Mouse (Mus musculus): Measurements from ENCODE around the gene Erc2. TPM values are rescaled to one million over a fixed set of nuclear protein-coding genes. Genes with fewer than 3 reads are reported as not detected.

Gene Erc2
- polyA plus RNA-seq, 1 experiment from 2014 or later = 33.9 TPM

DNA sequence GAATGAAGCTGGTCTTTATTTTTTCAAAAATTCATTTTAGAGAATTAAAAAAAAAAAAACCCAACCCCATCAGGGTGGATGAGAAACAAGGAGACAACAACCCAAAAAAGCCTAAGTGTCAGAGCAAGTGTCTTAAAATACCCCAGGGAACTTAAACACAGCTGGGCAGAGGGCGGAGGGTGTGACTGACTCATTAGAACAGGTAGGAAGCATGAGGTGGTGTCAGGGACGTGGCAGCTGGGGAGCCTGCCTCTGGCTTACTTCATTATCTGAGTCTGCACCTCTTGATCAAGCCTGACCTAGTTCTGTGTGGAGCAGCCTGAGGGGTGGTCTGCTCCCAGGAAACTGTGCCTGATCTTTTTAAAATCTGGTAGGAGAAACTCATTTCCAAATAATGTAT, 20.8 kb downstream of the Erc2 start:
- DNase-seq (ENCODE audit: low spot score) = no peak
- no peaks in the 10 kb centered on the region for H3K36me3 ChIP-seq (ENCODE audit: control insufficient read depth, insufficient read depth, low read length)
- no peak overlapping the region for H3K4me3 ChIP-seq (ENCODE audit: low read depth, low read length)
- WGBS = 65% methylated on average over 2 of the region's 2 CpGs
- no peak overlapping the region for H3K4me2 ChIP-seq (replicated peaks; ENCODE audit: low read depth, low read length)
- no peaks in the 10 kb centered on the region for H3K9me3 ChIP-seq (ENCODE audit: control insufficient read depth, low read length)
- H3K9ac ChIP-seq (ENCODE audit: low read depth, low read length) = no peak overlapping the region
- no peak for ATAC-seq (ENCODE audit: low FRiP score)
- H3K27ac ChIP-seq (ENCODE audit: low read depth, low read length) = no peak overlapping the region
- no peaks in the 10 kb centered on the region for H3K27me3 ChIP-seq (ENCODE audit: control insufficient read depth, insufficient read depth, low read length)
- H3K4me1 ChIP-seq (replicated peaks; ENCODE audit: control insufficient read depth, insufficient read depth, low read length) = no peaks in the 10 kb centered on the region

DNA sequence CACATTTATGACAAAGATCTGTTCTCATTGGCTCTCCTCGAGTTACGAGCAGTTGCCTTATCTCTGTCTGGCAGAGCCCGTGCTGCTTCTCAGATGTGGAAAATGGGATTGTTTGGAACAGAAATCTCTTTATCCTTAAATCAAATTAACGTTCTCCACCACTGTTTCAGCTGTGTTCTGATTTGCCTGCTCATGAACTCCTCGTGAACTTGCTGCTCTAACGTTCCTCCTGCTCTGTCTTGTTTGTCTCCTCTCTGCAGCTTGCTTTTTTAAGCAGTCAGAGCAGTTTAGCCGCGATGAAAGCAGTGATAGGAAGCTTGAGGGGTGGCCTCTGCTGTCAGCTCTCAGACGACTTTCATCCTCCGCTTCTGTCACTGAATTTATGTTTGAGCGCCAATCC, 32.4 kb downstream of the Erc2 start:
- no peak for DNase-seq (ENCODE audit: low spot score)

DNA sequence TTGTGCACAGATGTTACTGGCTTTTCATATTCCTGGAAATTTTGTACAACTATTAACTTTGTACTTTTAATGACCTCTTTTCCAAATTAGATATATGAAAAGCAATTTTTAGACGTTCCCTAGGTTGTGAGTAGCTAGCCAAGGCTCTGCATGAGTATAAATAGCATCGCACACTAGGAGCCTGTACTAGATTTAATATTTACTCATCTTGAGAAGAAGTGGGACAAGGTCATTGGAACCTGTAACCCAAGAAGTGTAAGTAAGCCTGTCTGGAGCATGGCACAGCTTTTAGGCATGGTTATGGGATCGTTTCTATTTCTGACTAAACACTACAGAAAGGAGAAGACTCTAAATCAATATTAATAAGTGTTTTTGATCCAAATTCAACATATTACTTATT, 36.4 kb downstream of the Erc2 start:
- Histone ChIP-seq H3K27me3 (ENCODE audit: control insufficient read depth, insufficient read depth, low read length) (no peaks in the 10 kb centered on the region), H3K36me3 (ENCODE audit: control insufficient read depth, insufficient read depth, low read length) (no peaks in the 10 kb centered on the region), H3K4me3 (ENCODE audit: low read depth, low read length) (no peak overlapping the region), H3K4me2 (replicated peaks; ENCODE audit: low read depth, low read length) (no peak overlapping the region), H3K4me1 (replicated peaks; ENCODE audit: control insufficient read depth, insufficient read depth, low read length) (no peaks in the 10 kb centered on the region), H3K27ac (ENCODE audit: low read depth, low read length) (no peak overlapping the region), H3K9ac (ENCODE audit: low read depth, low read length) (no peak overlapping the region), H3K9me3 (ENCODE audit: control insufficient read depth, low read length) (no peaks in the 10 kb centered on the region)
- WGBS = 89% methylated on average over 3 of the region's 3 CpGs
- no peak for DNase-seq (ENCODE audit: low spot score)
- ATAC-seq (ENCODE audit: low FRiP score) = no peak

More for the DNA sequence above, 32.4 kb downstream of the Erc2 start:
- no peaks in the 10 kb centered on the region for H3K4me1 ChIP-seq (replicated peaks; ENCODE audit: control insufficient read depth, insufficient read depth, low read length)
- no peak overlapping the region for H3K9ac ChIP-seq (ENCODE audit: low read depth, low read length)
- ATAC-seq (ENCODE audit: low FRiP score) = no peak
- H3K4me3 ChIP-seq (ENCODE audit: low read depth, low read length) = no peak overlapping the region
- H3K27me3 ChIP-seq (ENCODE audit: control insufficient read depth, insufficient read depth, low read length) = no peaks in the 10 kb centered on the region
- no peaks in the 10 kb centered on the region for H3K9me3 ChIP-seq (ENCODE audit: control insufficient read depth, low read length)
- no peak overlapping the region for H3K27ac ChIP-seq (ENCODE audit: low read depth, low read length)
- no peak overlapping the region for H3K4me2 ChIP-seq (replicated peaks; ENCODE audit: low read depth, low read length)
- no peaks in the 10 kb centered on the region for H3K36me3 ChIP-seq (ENCODE audit: control insufficient read depth, insufficient read depth, low read length)
- WGBS = 66% methylated on average over 11 of the region's 11 CpGs

DNA sequence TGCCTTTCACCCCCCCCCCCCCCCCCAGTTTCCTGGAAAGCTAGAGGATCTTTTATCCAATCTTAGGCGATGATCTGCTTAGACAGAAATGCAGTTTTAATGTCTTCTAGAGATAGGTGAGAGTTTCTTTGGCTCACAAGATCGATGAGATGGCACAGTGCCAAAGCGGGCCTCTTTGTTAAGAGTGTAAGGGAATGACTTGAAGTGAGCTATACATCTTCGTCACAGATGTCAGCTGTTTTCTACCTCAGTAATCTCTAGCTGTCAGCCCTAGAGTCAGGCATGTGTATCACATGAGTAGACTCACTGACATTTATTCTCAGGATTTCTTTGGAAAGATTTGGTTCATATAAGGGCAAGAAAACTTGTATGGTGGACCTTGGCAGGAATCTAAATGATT, 39.2 kb downstream of the Erc2 start:
- no peak overlapping the region for H3K9ac ChIP-seq (ENCODE audit: low read depth, low read length)
- H3K9me3 ChIP-seq (ENCODE audit: control insufficient read depth, low read length) = no peaks in the 10 kb centered on the region
- ATAC-seq (ENCODE audit: low FRiP score) = no peak
- no peaks in the 10 kb centered on the region for H3K27me3 ChIP-seq (ENCODE audit: control insufficient read depth, insufficient read depth, low read length)
- no peak overlapping the region for H3K27ac ChIP-seq (ENCODE audit: low read depth, low read length)
- peak; percentile 34 for DNase-seq (ENCODE audit: low spot score)
- H3K36me3 ChIP-seq (ENCODE audit: control insufficient read depth, insufficient read depth, low read length) = no peaks in the 10 kb centered on the region
- 65% methylated on average over 4 of the region's 4 CpGs for WGBS
- H3K4me2 ChIP-seq (replicated peaks; ENCODE audit: low read depth, low read length) = no peak overlapping the region
- no peak overlapping the region for H3K4me3 ChIP-seq (ENCODE audit: low read depth, low read length)
- H3K4me1 ChIP-seq (replicated peaks; ENCODE audit: control insufficient read depth, insufficient read depth, low read length) = no peaks in the 10 kb centered on the region

DNA sequence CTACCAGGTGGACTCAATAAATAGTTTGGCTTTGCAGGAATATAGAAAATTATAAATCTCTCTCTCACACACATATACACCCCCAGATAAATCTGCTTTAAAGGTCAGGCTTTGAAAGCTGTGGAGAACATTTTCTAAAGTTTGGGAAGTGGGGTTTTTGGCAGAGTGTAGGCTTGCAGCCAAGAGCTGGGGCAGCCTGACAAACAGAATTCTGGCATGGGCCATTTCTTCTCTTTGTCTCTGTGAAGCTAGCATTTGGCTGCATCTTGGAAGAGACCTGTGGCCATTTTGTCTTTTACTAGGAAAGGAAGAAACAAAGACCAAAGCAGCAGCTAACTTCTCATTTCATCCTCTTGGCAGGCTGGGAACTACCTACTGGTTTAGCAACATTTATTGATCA, 40.0 kb downstream of the Erc2 start:
- DNase-seq (ENCODE audit: low spot score) (no peak), ATAC-seq (ENCODE audit: low FRiP score) (no peak)
- Histone ChIP-seq H3K9ac (ENCODE audit: low read depth, low read length) (no peak overlapping the region), H3K36me3 (ENCODE audit: control insufficient read depth, insufficient read depth, low read length) (no peaks in the 10 kb centered on the region), H3K27ac (ENCODE audit: low read depth, low read length) (no peak overlapping the region), H3K4me1 (replicated peaks; ENCODE audit: control insufficient read depth, insufficient read depth, low read length) (no peaks in the 10 kb centered on the region), H3K4me2 (replicated peaks; ENCODE audit: low read depth, low read length) (no peak overlapping the region), H3K4me3 (ENCODE audit: low read depth, low read length) (no peak overlapping the region), H3K27me3 (ENCODE audit: control insufficient read depth, insufficient read depth, low read length) (no peaks in the 10 kb centered on the region), H3K9me3 (ENCODE audit: control insufficient read depth, low read length) (no peaks in the 10 kb centered on the region)

DNA sequence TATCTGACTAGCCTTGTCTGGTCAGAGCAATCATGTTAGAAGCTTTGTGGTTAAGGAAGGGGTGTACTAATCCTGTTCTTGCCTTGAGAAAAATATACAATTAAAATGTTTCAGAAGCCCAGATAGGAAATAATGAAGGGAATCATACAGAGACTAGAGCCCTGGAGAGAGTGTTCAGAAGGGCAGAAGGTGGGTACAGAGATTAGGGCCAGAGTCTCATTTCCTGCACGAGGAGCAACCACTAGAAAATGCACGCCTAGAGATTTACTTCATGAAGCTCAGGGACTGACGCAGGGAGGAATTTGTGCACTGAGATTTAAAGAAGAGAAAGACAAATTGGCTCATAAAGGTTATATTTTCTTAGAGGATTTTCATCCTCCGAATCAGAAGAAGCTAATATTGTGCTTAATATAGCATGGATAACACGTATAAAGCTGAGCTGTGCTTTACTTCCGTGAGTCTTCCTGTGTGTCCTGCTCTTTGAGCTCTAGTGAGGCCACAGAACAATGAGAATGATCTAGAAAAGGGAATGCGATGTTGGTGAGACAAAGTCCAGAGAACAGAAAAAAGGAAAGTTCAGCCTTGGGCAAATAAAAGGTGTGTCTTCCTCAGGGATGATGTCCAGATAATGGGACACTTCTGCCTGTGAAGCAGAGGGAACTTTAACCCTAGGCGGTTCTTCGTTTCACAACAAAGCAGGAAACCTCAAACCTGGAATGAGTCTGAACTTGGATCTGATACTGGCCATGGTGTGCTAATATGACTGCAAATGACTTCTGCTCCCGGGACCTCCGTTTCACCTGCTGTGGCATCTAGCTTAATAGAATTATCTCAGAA, 45.0 kb downstream of the Erc2 start:
- no peak overlapping the region for H3K27ac ChIP-seq (ENCODE audit: low read depth, low read length)
- H3K9me3 ChIP-seq (ENCODE audit: control insufficient read depth, low read length) = no peaks in the 10 kb centered on the region
- H3K27me3 ChIP-seq (ENCODE audit: control insufficient read depth, insufficient read depth, low read length) = no peaks in the 10 kb centered on the region
- ATAC-seq (ENCODE audit: low FRiP score) = no peak
- H3K4me3 ChIP-seq (ENCODE audit: low read depth, low read length) = no peak overlapping the region
- H3K4me2 ChIP-seq (replicated peaks; ENCODE audit: low read depth, low read length) = no peak overlapping the region
- DNase-seq (ENCODE audit: low spot score) = no peak
- no peaks in the 10 kb centered on the region for H3K36me3 ChIP-seq (ENCODE audit: control insufficient read depth, insufficient read depth, low read length)
- no peak overlapping the region for H3K9ac ChIP-seq (ENCODE audit: low read depth, low read length)
- H3K4me1 ChIP-seq (replicated peaks; ENCODE audit: control insufficient read depth, insufficient read depth, low read length) = no peaks in the 10 kb centered on the region
- WGBS = 87% methylated on average over 11 of the region's 11 CpGs

DNA sequence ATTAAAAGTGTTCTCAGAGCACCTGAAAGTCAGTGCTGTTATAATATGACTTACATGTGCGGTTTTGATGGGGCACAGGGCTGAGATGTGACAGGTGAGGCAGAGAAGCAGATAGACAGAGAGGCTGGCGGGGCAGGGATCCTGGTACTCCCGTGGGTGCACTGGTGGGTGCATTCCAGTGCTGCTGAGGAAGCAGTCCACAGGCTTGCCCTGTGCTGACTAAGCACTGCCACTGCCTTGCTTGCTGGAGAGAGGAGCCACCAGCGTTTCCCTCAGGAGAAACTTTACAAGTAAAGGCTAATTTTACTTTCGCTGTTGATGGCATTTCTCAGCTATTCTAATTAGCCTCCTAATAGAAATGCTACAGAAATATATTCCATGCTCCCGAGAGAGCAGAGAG, 45.9 kb downstream of the Erc2 start:
- H3K27ac ChIP-seq (ENCODE audit: low read depth, low read length) = no peak overlapping the region
- no peak overlapping the region for H3K4me2 ChIP-seq (replicated peaks; ENCODE audit: low read depth, low read length)
- DNase-seq (ENCODE audit: low spot score) = no peak
- ATAC-seq (ENCODE audit: low FRiP score) = no peak
- H3K9me3 ChIP-seq (ENCODE audit: control insufficient read depth, low read length) = no peaks in the 10 kb centered on the region
- H3K36me3 ChIP-seq (ENCODE audit: control insufficient read depth, insufficient read depth, low read length) = no peaks in the 10 kb centered on the region
- no peak overlapping the region for H3K4me3 ChIP-seq (ENCODE audit: low read depth, low read length)
- no peaks in the 10 kb centered on the region for H3K4me1 ChIP-seq (replicated peaks; ENCODE audit: control insufficient read depth, insufficient read depth, low read length)
- no peak overlapping the region for H3K9ac ChIP-seq (ENCODE audit: low read depth, low read length)
- H3K27me3 ChIP-seq (ENCODE audit: control insufficient read depth, insufficient read depth, low read length) = no peaks in the 10 kb centered on the region
- 74% methylated on average over 6 of the region's 6 CpGs for WGBS

DNA sequence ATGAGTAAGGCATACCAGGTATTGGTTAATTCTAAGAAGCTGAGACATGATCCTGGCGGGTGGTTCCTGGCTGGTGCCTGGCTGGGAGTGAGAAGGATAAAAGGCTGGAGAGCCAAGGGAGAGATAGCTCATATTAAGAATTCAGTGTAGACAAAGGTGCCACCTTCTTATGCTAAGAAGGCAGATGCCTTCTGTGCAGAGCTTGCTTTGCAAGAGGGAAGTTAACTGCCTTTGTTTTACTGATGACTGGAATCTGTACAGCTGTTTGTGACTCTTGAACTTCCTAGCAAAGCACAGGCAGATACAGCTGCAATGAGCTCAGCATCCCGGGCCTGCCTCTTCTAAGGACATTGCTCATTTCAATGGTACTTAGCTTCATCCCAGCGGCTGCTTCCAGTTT, 47.7 kb downstream of the Erc2 start:
- Histone ChIP-seq H3K4me1 (replicated peaks; ENCODE audit: control insufficient read depth, insufficient read depth, low read length) (no peaks in the 10 kb centered on the region), H3K4me2 (replicated peaks; ENCODE audit: low read depth, low read length) (no peak overlapping the region), H3K9ac (ENCODE audit: low read depth, low read length) (no peak overlapping the region), H3K9me3 (ENCODE audit: control insufficient read depth, low read length) (no peaks in the 10 kb centered on the region), H3K27ac (ENCODE audit: low read depth, low read length) (no peak overlapping the region), H3K36me3 (ENCODE audit: control insufficient read depth, insufficient read depth, low read length) (no peaks in the 10 kb centered on the region), H3K4me3 (ENCODE audit: low read depth, low read length) (no peak overlapping the region), H3K27me3 (ENCODE audit: control insufficient read depth, insufficient read depth, low read length) (no peaks in the 10 kb centered on the region)
- 79% methylated on average over 3 of the region's 3 CpGs for WGBS
- DNase-seq (ENCODE audit: low spot score) = no peak
- no peak for ATAC-seq (ENCODE audit: low FRiP score)

DNA sequence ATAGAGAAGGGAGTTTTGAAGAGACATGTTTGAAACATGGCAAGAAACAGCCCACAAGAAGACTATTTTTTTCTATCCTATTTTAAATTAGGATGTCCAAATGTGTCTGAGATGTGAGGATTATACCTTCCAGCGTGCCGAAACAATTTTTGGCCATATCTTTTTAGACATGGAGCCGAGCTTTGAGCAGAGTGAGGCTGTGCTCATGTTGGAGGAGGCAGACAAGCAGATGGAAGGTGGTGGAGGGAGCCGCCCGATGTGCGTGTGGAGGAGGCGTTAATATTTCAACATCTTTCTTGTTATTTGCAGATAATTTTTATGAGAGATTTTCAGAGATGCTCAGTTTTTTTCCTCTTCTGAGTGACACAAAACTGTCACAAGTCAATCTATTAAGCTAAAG, 50.5 kb downstream of the Erc2 start:
- ATAC-seq (ENCODE audit: low FRiP score) (no peak), DNase-seq (ENCODE audit: low spot score) (no peak)
- no peaks in the 10 kb centered on the region for H3K36me3 ChIP-seq (ENCODE audit: control insufficient read depth, insufficient read depth, low read length)
- no peak overlapping the region for H3K4me2 ChIP-seq (replicated peaks; ENCODE audit: low read depth, low read length)
- no peak overlapping the region for H3K9ac ChIP-seq (ENCODE audit: low read depth, low read length)
- no peak overlapping the region for H3K27ac ChIP-seq (ENCODE audit: low read depth, low read length)
- no peak overlapping the region for H3K4me3 ChIP-seq (ENCODE audit: low read depth, low read length)
- H3K9me3 ChIP-seq (ENCODE audit: control insufficient read depth, low read length) = no peaks in the 10 kb centered on the region
- WGBS = 97% methylated on average over 7 of the region's 7 CpGs
- H3K27me3 ChIP-seq (ENCODE audit: control insufficient read depth, insufficient read depth, low read length) = no peaks in the 10 kb centered on the region
- H3K4me1 ChIP-seq (replicated peaks; ENCODE audit: control insufficient read depth, insufficient read depth, low read length) = no peaks in the 10 kb centered on the region

All from hindbrain, embryonic 11.5 days (tissue).